Mouse (Mus musculus) gastrocnemius, adult 18-20 months (tissue): ENCODE data around the gene Rad51ap1. TPM values are rescaled to one million over a fixed set of nuclear protein-coding genes. Genes with fewer than 3 reads are reported as not detected.

Experiments
- total RNA-seq, 2 experiments: library from RNA; stranded (reverse); gene quantifications; 2 replicates each; pipeline ENCODE4 v1.2.3; 2021

Gene Rad51ap1
- total RNA-seq, 2 experiments from 2014 or later, result 0.11 TPM; not detected in 1

Other genes starting within 250 kb of the Rad51ap1 start
- gene Kcna6, start 198.9 kb downstream of the Rad51ap1 start, total RNA-seq, result under 1 TPM; 0.37 to 0.38 TPM
- 100 to 1,000 TPM; 292 to 321 TPM for gene Ndufa9, start 90.5 kb downstream of the Rad51ap1 start, total RNA-seq
- gene Akap3, start 86.5 kb downstream of the Rad51ap1 start, total RNA-seq, result not detected
- not detected for gene Dyrk4, start 17.7 kb downstream of the Rad51ap1 start, total RNA-seq
- 1 to 10 TPM; 7.2 to 8.4 TPM for gene D6Wsu163e, start 375 bp upstream of the Rad51ap1 start, total RNA-seq
- gene Fgf6, start 76.0 kb upstream of the Rad51ap1 start, total RNA-seq, result 1 to 10 TPM; 2.6 to 3.5 TPM
- not detected for gene Fgf23, start 133.3 kb upstream of the Rad51ap1 start, total RNA-seq
- 100 to 1,000 TPM in 1 of 2 experiments, 10 to 100 TPM in 1; 99.5 to 105 TPM for gene Tigar, start 170.0 kb upstream of the Rad51ap1 start, total RNA-seq
- 10 to 100 TPM in 1 of 2 experiments, 1 to 10 TPM in 1; 7.2 to 12.8 TPM for gene Ccnd2, start 212.6 kb upstream of the Rad51ap1 start, total RNA-seq